Mouse (Mus musculus) G1E (cell line): ENCODE measurements at regions not wholly inside any gene's neighbourhood (a gene's known extent, or its start where the extent isn't known, plus 50 kb on each side); places are given as distances from the start of the nearest gene placed in this dataset.

Source experiments
- ATAC-seq: 2 replicates; pipeline ENCODE4 v1.8.0; 2016; ENCODE audit warnings: mild to moderate bottlenecking; ENCODE audit not compliant: insufficient number of reproducible peaks, poor library complexity, low FRiP score, severe bottlenecking; ENCODE audit errors: extremely low read depth
- DNase-seq: peaks from one replicate; pipeline ENCODE4 v3.0.0; 2012; ENCODE audit warnings: low spot score
- H3K27me3 ChIP-seq: 2 replicates; pipeline ENCODE4 v1.6.1; 2012; ENCODE audit warnings: mild to moderate bottlenecking, low read length, inconsistent platforms; ENCODE audit not compliant: insufficient read depth
- H3K36me3 ChIP-seq: replicated peaks from 2 replicates; pipeline ENCODE3; 2012; ENCODE audit warnings: mild to moderate bottlenecking, inconsistent platforms
- H3K4me1 ChIP-seq: 2 replicates; pipeline ENCODE4 v1.6.1; 2012; ENCODE audit warnings: low read depth, low read length, inconsistent platforms, mixed read lengths; ENCODE audit not compliant: insufficient read depth
- H3K4me3 ChIP-seq: 2 replicates; pipeline ENCODE4 v1.5.1; 2012; ENCODE audit warnings: low read depth, mild to moderate bottlenecking, inconsistent platforms, low read length, moderate library complexity, mixed read lengths
- H3K9me3 ChIP-seq: replicated peaks from 2 replicates; pipeline ENCODE4 v1.6.1; 2012; ENCODE audit warnings: inconsistent platforms
- CTCF ChIP-seq: IDR thresholded peaks from 2 replicates; pipeline ENCODE4 v1.5.1; 2012; ENCODE audit warnings: low read depth, low read length, inconsistent platforms, mixed read lengths
- GATA1 ChIP-seq: IDR thresholded peaks from 2 replicates; pipeline ENCODE4 v1.6.1; 2012; ENCODE audit warnings: borderline replicate concordance, low read length, inconsistent platforms, mixed read lengths
- GATA2 ChIP-seq: IDR thresholded peaks from 2 replicates; pipeline ENCODE4 v1.6.1; 2012; ENCODE audit warnings: low read depth, low read length, inconsistent platforms, borderline replicate concordance
- POLR2AphosphoS5 ChIP-seq: IDR thresholded peaks from 2 replicates; pipeline ENCODE4 v1.6.1; 2012; ENCODE audit warnings: low read depth, low read length, inconsistent platforms; ENCODE audit not compliant: insufficient replicate concordance
- TAL1 ChIP-seq: conservative IDR thresholded peaks from 2 replicates; pipeline ENCODE4 v1.6.1; 2012; ENCODE audit warnings: low read depth, low read length, inconsistent platforms, mixed read lengths

DNA sequence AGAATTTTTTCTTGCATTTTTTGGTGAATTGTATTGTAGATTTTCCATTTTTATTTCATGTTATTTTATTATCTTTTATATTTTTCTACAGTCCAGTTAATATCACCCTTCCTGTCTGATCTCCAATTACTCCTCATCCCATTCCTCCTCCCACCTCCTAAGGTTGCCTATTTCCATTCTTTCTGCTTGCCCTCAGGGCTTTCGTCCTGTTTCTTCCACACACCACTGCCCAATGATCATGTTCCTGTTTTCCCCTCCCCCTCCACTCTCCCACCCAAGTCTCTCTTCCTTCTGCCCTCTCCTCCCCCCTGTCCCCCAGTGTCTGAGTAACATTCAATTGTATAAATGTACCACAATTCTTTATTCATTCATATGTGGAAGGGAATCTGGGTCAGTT lies 573.6 kb upstream of the Ptprd start:
- no peak overlapping the region for H3K4me3 ChIP-seq
- H3K4me1 ChIP-seq = no peaks in the 10 kb centered on the region
- TF ChIP-seq POLR2AphosphoS5 = no peak
- no peak for TF ChIP-seq TAL1
- no peak for TF ChIP-seq GATA1
- TF ChIP-seq GATA2 = no peak
- no peak for TF ChIP-seq CTCF
- ATAC-seq (no peak), DNase-seq (no peak)
- H3K9me3 ChIP-seq = no peaks in the 10 kb centered on the region
- no peaks in the 10 kb centered on the region for H3K27me3 ChIP-seq
- no peaks in the 10 kb centered on the region for H3K36me3 ChIP-seq

DNA sequence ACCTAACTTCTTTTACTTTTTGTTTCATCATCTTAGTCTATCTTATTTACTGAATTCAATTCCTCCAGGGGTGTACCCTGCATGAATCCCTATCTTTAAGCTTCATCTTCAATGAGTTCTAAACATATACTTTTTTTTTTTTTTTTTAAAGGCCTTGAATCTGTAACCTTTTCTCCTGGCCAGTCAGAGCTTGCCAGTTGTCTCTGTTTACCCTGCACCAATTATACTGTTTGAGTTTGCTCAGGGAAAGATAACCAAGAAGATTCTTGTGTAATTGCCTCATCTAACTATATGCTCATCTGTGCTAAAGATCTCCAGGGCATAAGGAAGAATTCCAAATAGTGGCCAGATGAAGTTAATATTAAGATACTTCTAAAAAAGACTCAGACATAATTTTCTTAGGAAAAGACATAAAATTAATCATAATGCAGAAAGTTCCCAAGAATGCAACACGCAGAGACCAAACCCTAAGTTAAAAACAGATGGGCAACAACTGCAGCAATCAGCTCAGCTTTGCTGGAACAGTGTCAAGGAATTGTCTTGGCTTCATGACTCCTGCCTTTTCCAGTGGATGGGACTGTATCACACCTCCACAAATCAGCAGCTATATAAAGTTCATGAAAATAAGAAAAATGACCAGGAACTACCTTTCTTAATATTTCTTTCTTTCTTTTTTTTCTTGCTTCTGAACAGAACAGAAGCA lies 573.1 kb upstream of the Ptprd start:
- Histone ChIP-seq H3K36me3 (no peaks in the 10 kb centered on the region), H3K4me1 (no peaks in the 10 kb centered on the region), H3K4me3 (no peak overlapping the region), H3K27me3 (no peaks in the 10 kb centered on the region), H3K9me3 (no peaks in the 10 kb centered on the region)
- TF ChIP-seq TAL1 (no peak), POLR2AphosphoS5 (no peak), GATA2 (no peak), GATA1 (no peak), CTCF (no peak)
- DNase-seq (no peak), ATAC-seq (no peak)

DNA sequence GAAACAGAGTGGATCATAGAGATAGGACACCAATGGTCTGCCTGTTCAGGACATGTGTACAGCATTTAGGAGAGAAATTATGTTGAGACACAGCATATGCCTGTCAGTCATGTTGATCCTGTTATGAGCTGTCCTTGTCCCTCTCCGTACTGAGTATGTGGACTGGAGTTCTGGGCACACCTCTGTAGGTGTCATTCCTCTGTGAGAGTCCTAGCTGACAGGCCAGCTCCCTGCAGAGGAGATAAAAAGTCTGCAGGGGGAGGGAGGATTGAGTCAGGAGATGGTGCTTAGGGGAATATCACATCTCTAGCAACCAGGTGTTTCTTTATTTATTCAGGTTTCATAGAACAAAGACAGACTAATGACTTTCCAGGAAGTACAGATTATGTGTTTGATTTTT lies 572.3 kb upstream of the Ptprd start:
- TF ChIP-seq GATA2 (no peak), GATA1 (no peak), TAL1 (no peak), POLR2AphosphoS5 (no peak), CTCF (no peak)
- ATAC-seq (no peak), DNase-seq (no peak)
- no peaks in the 10 kb centered on the region for H3K4me1 ChIP-seq
- no peaks in the 10 kb centered on the region for H3K36me3 ChIP-seq
- H3K9me3 ChIP-seq = no peaks in the 10 kb centered on the region
- H3K27me3 ChIP-seq = no peaks in the 10 kb centered on the region
- no peak overlapping the region for H3K4me3 ChIP-seq

DNA sequence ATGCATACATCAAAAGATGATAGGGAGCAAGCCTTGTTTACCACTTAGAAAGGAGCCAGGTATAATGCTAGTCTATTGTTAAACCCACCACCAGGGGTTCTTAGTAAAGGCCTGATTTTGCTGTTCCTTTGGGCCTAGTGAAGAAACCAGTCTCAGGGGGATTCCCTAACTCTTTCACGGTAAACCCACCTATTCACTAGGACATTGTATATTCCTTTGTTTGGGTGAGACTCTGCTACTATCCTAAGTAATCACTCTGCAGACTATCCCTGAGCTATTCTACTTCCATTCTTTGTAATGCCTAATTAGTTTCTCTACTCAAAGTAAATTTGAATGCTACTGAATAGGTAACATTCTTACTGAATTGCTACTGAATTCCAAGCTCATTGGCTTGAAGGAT lies 571.0 kb upstream of the Ptprd start:
- no peak for DNase-seq
- Histone ChIP-seq H3K4me1 (no peaks in the 10 kb centered on the region), H3K9me3 (no peaks in the 10 kb centered on the region), H3K4me3 (no peak overlapping the region), H3K27me3 (no peaks in the 10 kb centered on the region), H3K36me3 (no peaks in the 10 kb centered on the region)
- no peak for TF ChIP-seq CTCF
- no peak for TF ChIP-seq GATA2
- no peak for TF ChIP-seq GATA1
- no peak for TF ChIP-seq POLR2AphosphoS5
- TF ChIP-seq TAL1 = no peak
- no peak for ATAC-seq

DNA sequence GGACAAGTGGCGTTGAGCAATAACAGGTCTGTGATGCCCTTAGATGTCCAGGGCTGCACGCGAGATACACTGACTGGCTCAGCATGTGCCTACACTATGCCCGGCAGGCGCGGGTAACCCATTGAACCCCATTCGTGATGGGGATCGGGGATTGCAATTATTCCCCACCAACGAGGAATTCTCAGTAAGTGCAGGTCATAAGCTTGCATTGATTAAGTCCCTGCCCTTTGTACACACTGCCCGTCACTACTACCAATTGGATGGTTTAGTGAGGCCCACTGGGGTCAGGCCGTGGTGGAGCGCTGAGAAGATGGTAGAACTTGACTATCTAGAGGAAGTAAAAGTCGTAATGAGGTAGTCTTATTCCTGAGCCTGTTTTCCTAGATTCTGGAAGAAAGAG lies 562.1 kb upstream of the Ptprd start:
- Histone ChIP-seq H3K4me1 (no peaks in the 10 kb centered on the region), H3K9me3 (peaks cover 9% of the 10 kb centered on the region; the same call in 1 of the 2 replicates), H3K27me3 (no peaks in the 10 kb centered on the region), H3K4me3 (no peak overlapping the region), H3K36me3 (no peaks in the 10 kb centered on the region)
- ATAC-seq (peak; percentile 70), DNase-seq (no peak)
- TF ChIP-seq GATA1 (no peak), POLR2AphosphoS5 (no peak), TAL1 (no peak), GATA2 (no peak), CTCF (no peak)

DNA sequence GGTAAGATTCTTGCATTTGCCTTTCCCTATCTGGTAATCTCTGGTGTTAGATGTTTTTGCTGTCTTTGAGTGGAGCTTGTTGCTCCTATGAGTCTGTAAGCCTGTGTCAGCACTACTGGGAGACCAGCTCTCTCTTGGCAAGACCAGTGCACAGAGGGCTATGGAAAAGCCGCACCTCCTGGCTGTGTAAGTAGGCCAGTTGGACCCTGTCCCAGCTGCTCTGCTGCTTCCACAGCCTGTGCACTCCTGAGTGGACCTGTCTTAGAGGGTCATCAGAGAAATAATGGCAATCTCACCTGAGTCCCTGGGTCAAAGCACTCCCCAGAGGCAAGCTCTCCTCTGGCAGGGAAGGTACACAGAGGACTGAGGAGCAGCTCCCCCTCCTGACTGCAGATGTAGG lies 524.3 kb upstream of the Ptprd start:
- Histone ChIP-seq H3K4me3 (no peak overlapping the region), H3K9me3 (0 out of 2 replicates have a peak, but pooled peaks cover 3% of the 10 kb centered on the region), H3K36me3 (no peaks in the 10 kb centered on the region), H3K27me3 (no peaks in the 10 kb centered on the region), H3K4me1 (no peaks in the 10 kb centered on the region)
- DNase-seq (no peak), ATAC-seq (no peak)
- TF ChIP-seq GATA1 (no peak), GATA2 (no peak), POLR2AphosphoS5 (no peak), TAL1 (no peak), CTCF (no peak)
